Mouse (Mus musculus) ES-Bruce4 (cell line): ENCODE data around the gene Lrrc1.

Experiments
- CTCF ChIP-seq: IDR thresholded peaks from one replicate; pipeline ENCODE4 v1.8.1; 2011; ENCODE audit warnings: low read depth, low read length
- POLR2A ChIP-seq: IDR thresholded peaks from one replicate; pipeline ENCODE4 v1.8.1; 2011; ENCODE audit warnings: low read length; ENCODE audit not compliant: insufficient read depth

DNA sequence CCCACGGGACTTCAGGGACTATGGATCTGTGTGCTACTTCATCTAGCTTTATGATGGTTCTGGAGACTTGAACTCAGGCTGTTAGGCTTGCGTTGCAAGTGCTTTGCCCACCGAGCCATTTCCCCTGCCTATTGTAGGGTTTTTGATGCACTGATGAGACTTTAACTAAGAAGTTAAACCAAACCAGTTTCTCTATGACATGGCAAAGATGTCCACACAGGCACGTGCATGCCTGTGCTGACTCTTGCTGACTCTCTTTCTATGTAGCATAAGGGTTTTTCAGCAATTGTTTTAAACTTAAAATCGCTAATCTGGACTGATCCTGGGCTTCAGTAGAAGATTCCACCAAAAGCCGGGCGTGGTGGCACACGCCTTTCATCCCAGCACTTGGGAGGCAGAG is 33.3 kb upstream of the Lrrc1 start:
- no peak for TF ChIP-seq CTCF
- no peak for TF ChIP-seq POLR2A
